Mouse (Mus musculus) heart, adult 10 weeks (tissue): Measurements from ENCODE around the gene Erlin1. TPM values are rescaled to one million over a fixed set of nuclear protein-coding genes. Genes with fewer than 3 reads are reported as not detected.

Experiments used
- polyA plus RNA-seq: library from polyadenylated mRNA; stranded (reverse); fragments of 350-450 nt; fragmentation: Illumina TruSeq; extraction: RNeasy Lipid Tissue Mini Kit (QIAGEN cat#74804); gene quantifications from one replicate; pipeline ENCODE4 v1.2.3, GENCODE M21; 2014; ENCODE audit warnings: low read depth, low replicate concordance

Gene Erlin1
- 8.6 TPM for polyA plus RNA-seq

GRCm38 (mm10) chr19:44069121-44069913, at the start of gene Erlin1:
Gene Erlin1, minus strand, starts transcription at chr19:44069785.

GRCm38 (mm10) chr19:44106831-44107660, 37.5 kb upstream of the Erlin1 start, which contains the start of gene Chuk:
Gene Chuk, minus strand, starts transcription at chr19:44107480.

GRCm38 (mm10) chr19:44028972-44029371, 40.6 kb downstream of the Erlin1 start, which contains the start of gene Cyp2c23:
Gene Cyp2c23, minus strand, starts transcription at chr19:44029208.

GRCm38 (mm10) chr19:43986069-43986794, 83.4 kb downstream of the Erlin1 start, which contains the start of gene Cpn1:
Gene Cpn1, minus strand, starts transcription at chr19:43986556.

Other genes starting within 250 kb of the Erlin1 start
- gene Dnmbp, start 129.6 kb downstream of the Erlin1 start, polyA plus RNA-seq: 8.0 TPM
- gene Cpn1, start 83.2 kb downstream of the Erlin1 start, polyA plus RNA-seq: 0.31 TPM
- 0.24 TPM for gene Cyp2c23, start 40.6 kb downstream of the Erlin1 start, polyA plus RNA-seq
- gene Chuk, start 37.7 kb upstream of the Erlin1 start, polyA plus RNA-seq: 48.2 TPM
- 6.2 TPM for gene Cwf19l1, start 66.1 kb upstream of the Erlin1 start, polyA plus RNA-seq
- gene Bloc1s2, start 76.7 kb upstream of the Erlin1 start, polyA plus RNA-seq: 31.7 TPM
- gene Pkd2l1, start 122.7 kb upstream of the Erlin1 start, polyA plus RNA-seq: not detected
- gene Scd3, start 133.5 kb upstream of the Erlin1 start, polyA plus RNA-seq: not detected
- 14.5 TPM for gene Scd2, start 223.9 kb upstream of the Erlin1 start, polyA plus RNA-seq